Mouse (Mus musculus): ENCODE results near the gene 1110065P20Rik. TPM values are rescaled to one million over a fixed set of nuclear protein-coding genes. Genes with fewer than 3 reads are reported as not detected.

1110065P20Rik gene
- polyA plus RNA-seq, 1 experiment from 2014 or later: 94.8 TPM

- Histone ChIP-seq H3K9ac (no peak overlapping the region), H3K36me3 (replicated peaks) (peaks cover 19% of the 10 kb centered on the region; the same call in 1 of the 2 replicates), H3K9me3 (no peaks in the 10 kb centered on the region), H3K4me3 (no peak overlapping the region), H3K4me2 (no peak overlapping the region), H3K27ac (no peak overlapping the region), H3K27me3 (replicated peaks) (no peaks in the 10 kb centered on the region), H3K4me1 (no peaks in the 10 kb centered on the region)
- 96% methylated on average over 10 of the region's 10 CpGs for WGBS
- no peak for ATAC-seq (replicated peaks)
Observed at GRCm38 (mm10) chr4:124832796-124833195, 18.2 kb downstream of the 1110065P20Rik start.

- ATAC-seq (replicated peaks): no peak
- Histone ChIP-seq H3K9me3 (no peaks in the 10 kb centered on the region), H3K36me3 (replicated peaks) (peaks cover 29% of the 10 kb centered on the region), H3K4me1 (no peaks in the 10 kb centered on the region), H3K9ac (no peak overlapping the region), H3K4me3 (no peak overlapping the region), H3K27me3 (replicated peaks) (no peaks in the 10 kb centered on the region), H3K27ac (no peak overlapping the region), H3K4me2 (no peak overlapping the region)
- 88% methylated on average over 5 of the region's 5 CpGs for WGBS
Observed at GRCm38 (mm10) chr4:124829671-124830070, 21.3 kb downstream of the 1110065P20Rik start.

GRCm38 (mm10) chr4:124825371-124825965 lies 25.5 kb downstream of the 1110065P20Rik start:
- H3K9me3 ChIP-seq: no peaks in the 10 kb centered on the region
- no peaks in the 10 kb centered on the region for H3K27me3 ChIP-seq (replicated peaks)
- no peak overlapping the region for H3K4me3 ChIP-seq
- no peak for ATAC-seq (replicated peaks)
- no peak overlapping the region for H3K9ac ChIP-seq
- no peak overlapping the region for H3K4me2 ChIP-seq
- peaks cover 38% of the 10 kb centered on the region for H3K36me3 ChIP-seq (replicated peaks)
- H3K27ac ChIP-seq: no peak overlapping the region
- WGBS: 96% methylated on average over 21 of the region's 21 CpGs
- H3K4me1 ChIP-seq: no peaks in the 10 kb centered on the region

- Histone ChIP-seq H3K36me3 (replicated peaks) (peaks cover 34% of the 10 kb centered on the region), H3K27me3 (replicated peaks) (no peaks in the 10 kb centered on the region), H3K4me3 (no peak overlapping the region), H3K27ac (no peak overlapping the region), H3K9me3 (no peaks in the 10 kb centered on the region), H3K4me1 (no peaks in the 10 kb centered on the region), H3K4me2 (no peak overlapping the region), H3K9ac (no peak overlapping the region)
- 96% methylated on average over 6 of the region's 6 CpGs for WGBS
- ATAC-seq (replicated peaks): no peak
Observed at GRCm38 (mm10) chr4:124824967-124825366, 26.0 kb downstream of the 1110065P20Rik start.

GRCm38 (mm10) chr4:124818832-124819231 lies 32.2 kb downstream of the 1110065P20Rik start:
- no peak overlapping the region for H3K4me2 ChIP-seq
- H3K27ac ChIP-seq: no peak overlapping the region
- ATAC-seq (replicated peaks): no peak
- peaks cover 3% of the 10 kb centered on the region; the same call in 1 of the 2 replicates for H3K4me1 ChIP-seq
- WGBS: 98% methylated on average over 4 of the region's 4 CpGs
- H3K9ac ChIP-seq: no peak overlapping the region
- no peaks in the 10 kb centered on the region for H3K27me3 ChIP-seq (replicated peaks)
- H3K36me3 ChIP-seq (replicated peaks): peaks cover 16% of the 10 kb centered on the region
- no peak overlapping the region for H3K4me3 ChIP-seq
- H3K9me3 ChIP-seq: no peaks in the 10 kb centered on the region

- no peak overlapping the region for H3K4me3 ChIP-seq
- H3K36me3 ChIP-seq (replicated peaks): peaks cover 12% of the 10 kb centered on the region
- H3K9ac ChIP-seq: no peak overlapping the region
- H3K9me3 ChIP-seq: no peaks in the 10 kb centered on the region
- H3K27me3 ChIP-seq (replicated peaks): no peaks in the 10 kb centered on the region
- ATAC-seq (replicated peaks): no peak
- H3K4me2 ChIP-seq: no peak overlapping the region
- peaks cover 3% of the 10 kb centered on the region; the same call in 1 of the 2 replicates for H3K4me1 ChIP-seq
- 10% methylated on average over 6 of the region's 6 CpGs for WGBS
- no peak overlapping the region for H3K27ac ChIP-seq
Observed at GRCm38 (mm10) chr4:124817803-124818202, 33.2 kb downstream of the 1110065P20Rik start.

GRCm38 (mm10) chr4:124815901-124816300 lies 35.1 kb downstream of the 1110065P20Rik start:
- Histone ChIP-seq H3K27ac (no peak overlapping the region), H3K9ac (no peak overlapping the region), H3K27me3 (replicated peaks) (no peaks in the 10 kb centered on the region), H3K36me3 (replicated peaks) (0 out of 2 replicates have a peak, but pooled peaks cover 3% of the 10 kb centered on the region), H3K4me1 (peaks cover 11% of the 10 kb centered on the region; the same call in 1 of the 2 replicates), H3K4me2 (no peak overlapping the region), H3K4me3 (no peak overlapping the region), H3K9me3 (no peaks in the 10 kb centered on the region)
- 96% methylated on average over 11 of the region's 11 CpGs for WGBS
- no peak for ATAC-seq (replicated peaks)

- 0 out of 2 replicates have a peak overlapping the region, but pooled peaks have one; percentile 6 for H3K27ac ChIP-seq
- WGBS: 18% methylated on average over 9 of the region's 9 CpGs
- H3K4me2 ChIP-seq: no peak overlapping the region
- no peak overlapping the region for H3K9ac ChIP-seq
- no peak for ATAC-seq (replicated peaks)
- no peak overlapping the region for H3K4me3 ChIP-seq
- peaks cover 22% of the 10 kb centered on the region for H3K4me1 ChIP-seq
- no peaks in the 10 kb centered on the region for H3K9me3 ChIP-seq
- H3K27me3 ChIP-seq (replicated peaks): no peaks in the 10 kb centered on the region
- peaks cover 3% of the 10 kb centered on the region; the same call in 1 of the 2 replicates for H3K36me3 ChIP-seq (replicated peaks)
Observed at GRCm38 (mm10) chr4:124811347-124811975, 39.5 kb downstream of the 1110065P20Rik start.

GRCm38 (mm10) chr4:124810056-124810455 lies 40.9 kb downstream of the 1110065P20Rik start:
- Histone ChIP-seq H3K27me3 (replicated peaks) (no peaks in the 10 kb centered on the region), H3K9ac (no peak overlapping the region), H3K4me2 (no peak overlapping the region), H3K27ac (no peak overlapping the region), H3K9me3 (no peaks in the 10 kb centered on the region), H3K4me3 (no peak overlapping the region), H3K36me3 (replicated peaks) (peaks cover 13% of the 10 kb centered on the region; the same call in 1 of the 2 replicates), H3K4me1 (peaks cover 22% of the 10 kb centered on the region)
- 93% methylated on average over 7 of the region's 7 CpGs for WGBS
- ATAC-seq (replicated peaks): no peak

- H3K4me1 ChIP-seq: peaks cover 22% of the 10 kb centered on the region
- peaks cover 13% of the 10 kb centered on the region; the same call in 1 of the 2 replicates for H3K36me3 ChIP-seq (replicated peaks)
- H3K9ac ChIP-seq: no peak overlapping the region
- no peak overlapping the region for H3K4me2 ChIP-seq
- no peak overlapping the region for H3K27ac ChIP-seq
- 91% methylated on average over 9 of the region's 9 CpGs for WGBS
- no peak overlapping the region for H3K4me3 ChIP-seq
- H3K9me3 ChIP-seq: no peaks in the 10 kb centered on the region
- no peaks in the 10 kb centered on the region for H3K27me3 ChIP-seq (replicated peaks)
- ATAC-seq (replicated peaks): no peak
Observed at GRCm38 (mm10) chr4:124809136-124809883, 41.7 kb downstream of the 1110065P20Rik start.

- Histone ChIP-seq H3K36me3 (replicated peaks) (peaks cover 13% of the 10 kb centered on the region; the same call in 1 of the 2 replicates), H3K9ac (no peak overlapping the region), H3K27me3 (replicated peaks) (no peaks in the 10 kb centered on the region), H3K4me2 (no peak overlapping the region), H3K4me3 (no peak overlapping the region), H3K9me3 (no peaks in the 10 kb centered on the region), H3K4me1 (peaks cover 27% of the 10 kb centered on the region), H3K27ac (no peak overlapping the region)
- no peak for ATAC-seq (replicated peaks)
- 89% methylated on average over 5 of the region's 5 CpGs for WGBS
Observed at GRCm38 (mm10) chr4:124808511-124808910, 42.5 kb downstream of the 1110065P20Rik start.

GRCm38 (mm10) chr4:124803406-124803805 lies 47.6 kb downstream of the 1110065P20Rik start:
- Histone ChIP-seq H3K4me3 (peak overlapping the region; percentile 98), H3K36me3 (replicated peaks) (peaks cover 19% of the 10 kb centered on the region), H3K9me3 (no peaks in the 10 kb centered on the region), H3K27me3 (replicated peaks) (no peaks in the 10 kb centered on the region), H3K4me2 (peak overlapping the region; percentile 90), H3K4me1 (peaks cover 26% of the 10 kb centered on the region), H3K27ac (no peak overlapping the region), H3K9ac (no peak overlapping the region)
- WGBS: 81% methylated on average over 6 of the region's 6 CpGs
- ATAC-seq (replicated peaks): no peak

All from midbrain, embryonic 15.5 days (tissue).